Mouse (Mus musculus): ENCODE measurements around the gene Fggy.

DNA sequence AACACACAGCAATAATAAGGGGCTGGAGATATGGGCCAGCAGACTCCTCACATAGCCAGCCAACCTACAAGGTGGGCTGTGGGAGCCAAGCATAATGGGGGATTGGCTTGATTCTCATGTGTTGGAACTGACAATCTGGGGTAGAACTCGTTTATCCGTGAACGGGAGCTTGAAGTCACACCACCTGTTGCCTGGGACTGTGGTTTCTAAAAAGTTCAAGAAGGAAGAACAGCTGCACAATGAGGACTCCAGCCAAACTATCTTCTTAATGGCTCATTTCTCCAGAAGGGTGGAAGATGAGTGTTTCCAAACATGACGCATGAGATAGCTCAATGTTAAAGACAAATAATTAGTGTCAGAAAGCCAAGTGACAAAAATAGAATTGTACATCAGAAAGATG is 30.7 kb upstream of the Fggy start:
- TF ChIP-seq NELFE (IDR thresholded peaks at IDR 0.05; ENCODE audit: low read depth, low read length) (no peak), SMC3 (IDR thresholded peaks at IDR 0.05; ENCODE audit: low read depth, low read length) (no peak), E2F4 (IDR thresholded peaks at IDR 0.05; ENCODE audit: borderline replicate concordance, low read depth, low read length) (no peak), POLR2A (IDR thresholded peaks at IDR 0.05; ENCODE audit: control insufficient read depth in 1 of 2, insufficient read depth in 1 of 2, low read depth in 1 of 2, low read length in 2 of 2, poor library complexity in 1 of 2) (no peak), GATA1 (IDR thresholded peaks at IDR 0.05; ENCODE audit: low read depth, low read length) (no peak), MAFK (IDR thresholded peaks at IDR 0.05; ENCODE audit: borderline replicate concordance, low read depth, low read length) (no peak), CTCF (IDR thresholded peaks at IDR 0.05 in 2 of 3, conservative IDR thresholded peaks at IDR 0.05 in 1 of 3; ENCODE audit: control insufficient read depth in 1 of 3, insufficient read depth in 1 of 3, low read depth in 2 of 3, low read length in 3 of 3, poor library complexity in 1 of 3, severe bottlenecking in 1 of 3) (no peak), HCFC1 (IDR thresholded peaks at IDR 0.05; ENCODE audit: low read depth, low read length) (no peak), MXI1 (IDR thresholded peaks at IDR 0.05; ENCODE audit: low read depth, low read length) (no peak), GABPA (IDR thresholded peaks at IDR 0.05; ENCODE audit: low read depth, low read length) (no peak), MEF2A (IDR thresholded peaks at IDR 0.05; ENCODE audit: extremely low read depth, insufficient replicate concordance, low read depth, low read length, poor library complexity, severe bottlenecking) (no peak), ZKSCAN1 (IDR thresholded peaks at IDR 0.05; ENCODE audit: low read depth, low read length) (no peak)
